ENCODE assay signal across 8 mouse cellular contexts in genomic region chr4:33031195-33031960, GRCm38 (mm10). TPM values are rescaled to one million over a fixed set of nuclear protein-coding genes. Genes with fewer than 3 reads are reported as not detected.
A peak's percentile ranks its signal among the peaks of the same experiment; 100 is the strongest.
DNase-seq lines count a peak whose midpoint lies in the region; ATAC-seq and TF ChIP-seq lines count a peak whose summit lies in the region.

Gene Ube2j1, plus strand, starts transcription at chr4:33031416.

- WGBS in forebrain, embryonic 15.5 days = under 1% methylated on average over 113 of the region's 123 CpGs
- WGBS in lung, adult 2 months = under 1% methylated on average over 110 of the region's 123 CpGs

- peak; percentile 87 for DNase-seq in cerebellum, adult 11 months
- peak; percentile 92 for DNase-seq in heart, postnatal 25 days (ENCODE audit: low spot score)
- DNase-seq in layer of hippocampus, adult 18-20 months (ENCODE audit: low spot score in 2 of 2) = peak; percentile 83 to 88
- peak; percentile 87 for DNase-seq in lung, adult 2 months
- peak; percentile 58 to 60 for DNase-seq in thymus, adult 18-20 months

- H3K27me3 ChIP-seq in ES-Bruce4 (ENCODE audit: control insufficient read depth, insufficient read depth, low read length, poor library complexity, severe bottlenecking) = peaks cover 6% of the 10 kb centered on the region
- no peaks in the 10 kb centered on the region for H3K27me3 ChIP-seq in forebrain, embryonic 15.5 days

- no peak within 1 kb of the TSS for H3K27ac ChIP-seq in ES-Bruce4 (ENCODE audit: insufficient read depth, low read length)
- H3K27ac ChIP-seq in forebrain, embryonic 15.5 days (replicated peaks) = peak within 1 kb of the TSS; percentile 97

- ATAC-seq in forebrain, embryonic 15.5 days (replicated peaks) = peak; percentile 97
- ATAC-seq in neutrophil, adult 5-6 weeks (ENCODE audit: extremely low read depth, insufficient number of reproducible peaks, low FRiP score, poor library complexity, severe bottlenecking) = peak; percentile 71

- no peak for TF ChIP-seq EP300 in ES-Bruce4 (IDR thresholded peaks at IDR 0.05; ENCODE audit: insufficient read depth, low read depth, low read length)

- peaks cover 3% of the 10 kb centered on the region; the same call in 1 of the 2 replicates for H3K9me3 ChIP-seq in ES-Bruce4 (replicated peaks; ENCODE audit: control insufficient read depth, insufficient read depth, low read length, poor library complexity, severe bottlenecking)
- no peaks in the 10 kb centered on the region for H3K9me3 ChIP-seq in forebrain, embryonic 15.5 days

- intact Hi-C loops in heart, postnatal 25 days (cut with DNase I) = loop anchor here (1.0 to 5.0 kb wide), 4 partner anchors 86 to 414 kb away; partner anchors contain the start of genes Casp8ap2 and Lyrm2

- peak within 1 kb of the TSS; percentile 53 for H3K4me2 ChIP-seq in forebrain, embryonic 15.5 days (replicated peaks)

- H3K9ac ChIP-seq in ES-Bruce4 (ENCODE audit: low read depth, poor library complexity, severe bottlenecking) = peak within 1 kb of the TSS; percentile 99
- peak within 1 kb of the TSS; percentile 95 for H3K9ac ChIP-seq in forebrain, embryonic 15.5 days (replicated peaks)

- no peaks in the 10 kb centered on the region for H3K4me1 ChIP-seq in ES-Bruce4 (ENCODE audit: control insufficient read depth, insufficient read depth, low read length)
- peaks cover 35% of the 10 kb centered on the region for H3K4me1 ChIP-seq in forebrain, embryonic 15.5 days
- peaks cover 9% of the 10 kb centered on the region for H3K4me1 ChIP-seq in lung, adult 2 months (ENCODE audit: control insufficient read depth, insufficient read depth, low read length)

- H3K36me3 ChIP-seq in ES-Bruce4 (ENCODE audit: control insufficient read depth, insufficient read depth, low read length, poor library complexity, severe bottlenecking) = no peaks in the 10 kb centered on the region
- peaks cover 10% of the 10 kb centered on the region; the same call in 1 of the 2 replicates for H3K36me3 ChIP-seq in forebrain, embryonic 15.5 days

- TF ChIP-seq POLR2A in ES-Bruce4 (IDR thresholded peaks at IDR 0.05; ENCODE audit: insufficient read depth, low read length) = no peak
- peak; percentile 66 for TF ChIP-seq POLR2A in lung, adult 2 months (IDR thresholded peaks at IDR 0.05; ENCODE audit: borderline replicate concordance, extremely low read depth, low read depth, low read length)

- peak within 1 kb of the TSS; percentile 99 for H3K4me3 ChIP-seq in ES-Bruce4 (ENCODE audit: low read depth, low read length)
- peak within 1 kb of the TSS; percentile 92 for H3K4me3 ChIP-seq in forebrain, embryonic 15.5 days
- peak within 1 kb of the TSS; percentile 100 for H3K4me3 ChIP-seq in lung, adult 2 months (replicated peaks; ENCODE audit: extremely low read depth, low read depth, low read length)

- no peak for TF ChIP-seq CTCF in ES-Bruce4 (IDR thresholded peaks at IDR 0.05; ENCODE audit: low read depth, low read length)
- no peak for TF ChIP-seq CTCF in lung, adult 2 months (IDR thresholded peaks at IDR 0.05; ENCODE audit: insufficient read depth, low read length)

RNA-seq across cellular contexts. Expression of gene Ube2j1, which starts in this region (rescaled TPM):
- polyA plus RNA-seq in ES-Bruce4 (2011; ENCODE audit: insufficient read depth, insufficient read length, low read depth, missing spikeins) = 31.1 and 34.3 TPM in 2 replicates
- polyA plus RNA-seq in forebrain, embryonic 15.5 days (2015; fragmentation: Nextera tagmentation; extraction: Ambion mirVana) = 46.0 and 49.2 TPM in 2 replicates
- 10 to 100 TPM; 42.3 to 43.4 TPM for total RNA-seq in heart, postnatal 25 days (2021)
- 100 to 1,000 TPM in 1 of 2 experiments, 10 to 100 TPM in 1; 92.7 to 100 TPM for total RNA-seq in layer of hippocampus, adult 18-20 months (2021)
- polyA plus RNA-seq in lung, adult 2 months (2012; rRNA removed) = 14.9 and 17.9 TPM in 2 replicates
- total RNA-seq in neutrophil, adult 5-6 weeks (2017) = 48.2 and 55.1 TPM in 2 replicates
